Mouse (Mus musculus): Measurements from ENCODE around the gene Smarca4. TPM values are rescaled to one million over a fixed set of nuclear protein-coding genes. Genes with fewer than 3 reads are reported as not detected.

The Smarca4 gene
- polyA plus RNA-seq, 1 experiment from 2014 or later: 51.1 TPM

DNA sequence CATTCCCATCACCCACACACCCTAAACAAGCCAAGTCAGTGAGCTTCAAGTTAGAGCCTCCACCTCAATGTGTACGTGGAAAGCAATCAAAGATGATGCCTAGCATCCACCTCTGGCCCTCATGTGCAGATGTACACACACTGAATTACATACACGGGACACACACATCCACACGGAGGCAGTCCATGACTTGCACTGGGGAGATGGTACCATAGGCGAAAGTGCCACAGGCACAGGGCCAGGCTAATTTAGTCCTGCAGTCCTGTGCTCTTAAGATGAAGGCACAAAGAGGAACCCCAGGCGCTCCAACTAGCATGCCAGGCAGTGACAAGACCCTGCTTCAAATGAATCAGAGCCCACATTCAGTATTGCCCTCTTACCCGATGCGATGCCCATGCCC lies 87.5 kb downstream of the Smarca4 start:
- no peak for ATAC-seq (ENCODE audit: insufficient number of reproducible peaks, insufficient read depth, low FRiP score, low read depth)
- WGBS: 94% methylated on average over 7 of the region's 7 CpGs

DNA sequence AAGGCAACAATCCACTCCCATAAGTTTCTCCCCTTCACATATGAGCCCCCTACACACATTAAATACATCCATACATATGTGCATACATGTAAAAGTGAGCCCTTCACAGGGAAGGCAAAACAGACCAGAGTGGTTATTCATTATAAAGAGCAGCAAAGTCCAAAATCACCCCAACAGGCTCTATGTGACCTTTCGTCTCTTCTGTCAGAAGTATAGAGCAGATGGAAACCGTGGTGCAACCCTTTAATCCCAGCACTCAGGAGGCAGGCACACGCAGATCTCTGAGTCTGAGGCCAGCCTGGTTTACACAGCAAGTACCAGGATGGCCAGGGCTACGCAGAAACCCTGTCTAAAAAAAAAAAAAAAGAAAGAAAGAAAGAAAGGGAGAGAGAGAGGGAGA lies 90.1 kb downstream of the Smarca4 start:
- Histone ChIP-seq H3K4me1 (ENCODE audit: control insufficient read depth in 2 of 2, insufficient read depth in 2 of 2, low read length in 2 of 2) (no peaks in the 10 kb centered on the region), H3K9ac (ENCODE audit: low read length) (no peak overlapping the region), H3K9me3 (ENCODE audit: control insufficient read depth, low read length) (no peaks in the 10 kb centered on the region), H3K4me3 (ENCODE audit: control insufficient read depth in 1 of 2, insufficient read depth in 1 of 2, low read depth in 1 of 2, low read length in 2 of 2) (no peak overlapping the region), H3K36me3 (ENCODE audit: control insufficient read depth, insufficient read depth, low read length) (peaks cover 68% of the 10 kb centered on the region), H3K27ac (replicated peaks in 1 of 2; ENCODE audit: control insufficient read depth in 1 of 2, insufficient read depth in 1 of 2, low read depth in 2 of 2, low read length in 2 of 2) (no peak overlapping the region), H3K4me2 (ENCODE audit: low read length) (no peak overlapping the region), H3K27me3 (ENCODE audit: control insufficient read depth, insufficient read depth, low read length) (no peaks in the 10 kb centered on the region)
- WGBS: 80% methylated on average over 4 of the region's 4 CpGs
- ATAC-seq (ENCODE audit: insufficient number of reproducible peaks, insufficient read depth, low FRiP score, low read depth): no peak

More for the DNA sequence above, 87.5 kb downstream of the Smarca4 start:
- H3K27ac ChIP-seq (replicated peaks in 1 of 2; ENCODE audit: control insufficient read depth in 1 of 2, insufficient read depth in 1 of 2, low read depth in 2 of 2, low read length in 2 of 2): no peak overlapping the region
- H3K9me3 ChIP-seq (ENCODE audit: control insufficient read depth, low read length): no peaks in the 10 kb centered on the region
- H3K9ac ChIP-seq (ENCODE audit: low read length): no peak overlapping the region
- H3K4me3 ChIP-seq (ENCODE audit: control insufficient read depth in 1 of 2, insufficient read depth in 1 of 2, low read depth in 1 of 2, low read length in 2 of 2): no peak overlapping the region
- H3K36me3 ChIP-seq (ENCODE audit: control insufficient read depth, insufficient read depth, low read length): peaks cover 92% of the 10 kb centered on the region
- no peak overlapping the region for H3K4me2 ChIP-seq (ENCODE audit: low read length)
- H3K4me1 ChIP-seq (ENCODE audit: control insufficient read depth in 2 of 2, insufficient read depth in 2 of 2, low read length in 2 of 2): no peaks in the 10 kb centered on the region
- no peaks in the 10 kb centered on the region for H3K27me3 ChIP-seq (ENCODE audit: control insufficient read depth, insufficient read depth, low read length)

- H3K36me3 ChIP-seq (ENCODE audit: control insufficient read depth, insufficient read depth, low read length): peaks cover 61% of the 10 kb centered on the region
- no peak for ATAC-seq (ENCODE audit: insufficient number of reproducible peaks, insufficient read depth, low FRiP score, low read depth)
- 86% methylated on average over 8 of the region's 8 CpGs for WGBS
Measured at GRCm38 (mm10) chr9:21706586-21707265, 90.8 kb downstream of the Smarca4 start.

DNA sequence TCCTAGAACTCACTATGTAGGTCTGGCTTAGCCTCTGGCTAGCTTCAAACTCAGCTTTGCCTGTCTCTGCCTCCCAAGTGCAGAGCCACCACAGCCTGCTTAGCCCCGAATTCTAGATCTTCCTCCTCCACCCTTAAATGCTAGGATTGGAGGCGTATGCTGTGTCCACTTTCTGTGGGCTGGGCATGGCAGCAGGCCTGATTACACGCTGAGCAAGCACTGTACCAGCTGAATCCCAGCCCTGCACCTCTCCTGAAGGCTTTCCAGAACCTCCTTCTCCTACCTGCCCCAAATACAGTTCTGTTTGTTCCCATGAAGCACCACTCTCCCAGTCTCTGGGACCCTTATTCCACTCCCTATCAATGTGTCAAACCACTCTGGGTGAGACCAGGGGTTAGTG lies 93.4 kb downstream of the Smarca4 start:
- ATAC-seq (ENCODE audit: insufficient number of reproducible peaks, insufficient read depth, low FRiP score, low read depth): no peak
- Histone ChIP-seq H3K36me3 (ENCODE audit: control insufficient read depth, insufficient read depth, low read length) (peaks cover 35% of the 10 kb centered on the region), H3K27ac (replicated peaks in 1 of 2; ENCODE audit: control insufficient read depth in 1 of 2, insufficient read depth in 1 of 2, low read depth in 2 of 2, low read length in 2 of 2) (no peak overlapping the region), H3K9me3 (ENCODE audit: control insufficient read depth, low read length) (no peaks in the 10 kb centered on the region), H3K27me3 (ENCODE audit: control insufficient read depth, insufficient read depth, low read length) (no peaks in the 10 kb centered on the region), H3K4me1 (ENCODE audit: control insufficient read depth in 2 of 2, insufficient read depth in 2 of 2, low read length in 2 of 2) (no peaks in the 10 kb centered on the region), H3K4me3 (ENCODE audit: control insufficient read depth in 1 of 2, insufficient read depth in 1 of 2, low read depth in 1 of 2, low read length in 2 of 2) (no peak overlapping the region), H3K9ac (ENCODE audit: low read length) (no peak overlapping the region), H3K4me2 (ENCODE audit: low read length) (no peak overlapping the region)
- 93% methylated on average over 3 of the region's 3 CpGs for WGBS

More at GRCm38 (mm10) chr9:21706586-21707265, 90.8 kb downstream of the Smarca4 start:
- no peaks in the 10 kb centered on the region for H3K4me1 ChIP-seq (ENCODE audit: control insufficient read depth in 2 of 2, insufficient read depth in 2 of 2, low read length in 2 of 2)
- no peaks in the 10 kb centered on the region for H3K9me3 ChIP-seq (ENCODE audit: control insufficient read depth, low read length)
- no peaks in the 10 kb centered on the region for H3K27me3 ChIP-seq (ENCODE audit: control insufficient read depth, insufficient read depth, low read length)
- H3K4me2 ChIP-seq (ENCODE audit: low read length): no peak overlapping the region
- no peak overlapping the region for H3K27ac ChIP-seq (replicated peaks in 1 of 2; ENCODE audit: control insufficient read depth in 1 of 2, insufficient read depth in 1 of 2, low read depth in 2 of 2, low read length in 2 of 2)
- H3K9ac ChIP-seq (ENCODE audit: low read length): no peak overlapping the region
- no peak overlapping the region for H3K4me3 ChIP-seq (ENCODE audit: control insufficient read depth in 1 of 2, insufficient read depth in 1 of 2, low read depth in 1 of 2, low read length in 2 of 2)

DNA sequence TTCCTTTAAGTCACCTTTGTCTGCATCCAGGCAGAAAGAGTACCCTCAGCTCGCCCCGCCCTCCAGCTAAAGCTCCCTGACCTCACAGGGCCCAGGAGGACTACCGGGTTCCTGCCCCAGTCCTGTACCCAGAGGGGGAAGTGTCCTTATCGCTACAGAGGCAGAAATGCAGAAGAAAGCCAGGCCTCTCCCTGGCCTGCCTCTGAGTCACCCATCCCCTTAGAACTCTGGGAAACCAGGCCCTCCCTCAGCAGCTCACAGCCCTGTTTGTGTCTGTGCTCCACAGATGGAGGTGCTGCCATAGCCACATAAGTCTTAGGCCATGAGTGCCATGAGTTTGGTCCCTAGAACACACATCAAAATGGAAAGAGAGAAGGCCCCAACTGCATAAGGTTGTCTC lies 99.3 kb downstream of the Smarca4 start:
- H3K27me3 ChIP-seq (ENCODE audit: control insufficient read depth, insufficient read depth, low read length): no peaks in the 10 kb centered on the region
- H3K9me3 ChIP-seq (ENCODE audit: control insufficient read depth, low read length): no peaks in the 10 kb centered on the region
- peaks cover 3 to 10% of the 10 kb centered on the region in 2 experiments; a peak in 2 of 4 replicates for H3K4me1 ChIP-seq (ENCODE audit: control insufficient read depth in 2 of 2, insufficient read depth in 2 of 2, low read length in 2 of 2)
- ATAC-seq (ENCODE audit: insufficient number of reproducible peaks, insufficient read depth, low FRiP score, low read depth): peak; percentile 86
- no peak overlapping the region for H3K9ac ChIP-seq (ENCODE audit: low read length)
- WGBS: 21% methylated on average over 4 of the region's 4 CpGs
- H3K4me2 ChIP-seq (ENCODE audit: low read length): no peak overlapping the region
- H3K27ac ChIP-seq (replicated peaks in 1 of 2; ENCODE audit: control insufficient read depth in 1 of 2, insufficient read depth in 1 of 2, low read depth in 2 of 2, low read length in 2 of 2): peak overlapping the region; percentile 39 to 40
- no peaks in the 10 kb centered on the region for H3K36me3 ChIP-seq (ENCODE audit: control insufficient read depth, insufficient read depth, low read length)
- no peak overlapping the region for H3K4me3 ChIP-seq (ENCODE audit: control insufficient read depth in 1 of 2, insufficient read depth in 1 of 2, low read depth in 1 of 2, low read length in 2 of 2)

- no peaks in the 10 kb centered on the region for H3K36me3 ChIP-seq (ENCODE audit: control insufficient read depth, insufficient read depth, low read length)
- H3K4me1 ChIP-seq (ENCODE audit: control insufficient read depth in 2 of 2, insufficient read depth in 2 of 2, low read length in 2 of 2): peaks cover 11 to 16% of the 10 kb centered on the region in 2 experiments
- no peaks in the 10 kb centered on the region for H3K27me3 ChIP-seq (ENCODE audit: control insufficient read depth, insufficient read depth, low read length)
- no peak overlapping the region for H3K27ac ChIP-seq (replicated peaks in 1 of 2; ENCODE audit: control insufficient read depth in 1 of 2, insufficient read depth in 1 of 2, low read depth in 2 of 2, low read length in 2 of 2)
- no peak overlapping the region for H3K9ac ChIP-seq (ENCODE audit: low read length)
- 79% methylated on average over 2 of the region's 2 CpGs for WGBS
- H3K4me2 ChIP-seq (ENCODE audit: low read length): no peak overlapping the region
- no peak overlapping the region for H3K4me3 ChIP-seq (ENCODE audit: control insufficient read depth in 1 of 2, insufficient read depth in 1 of 2, low read depth in 1 of 2, low read length in 2 of 2)
- no peaks in the 10 kb centered on the region for H3K9me3 ChIP-seq (ENCODE audit: control insufficient read depth, low read length)
- no peak for ATAC-seq (ENCODE audit: insufficient number of reproducible peaks, insufficient read depth, low FRiP score, low read depth)
Measured at GRCm38 (mm10) chr9:21717015-21717414, 101.0 kb downstream of the Smarca4 start.

DNA sequence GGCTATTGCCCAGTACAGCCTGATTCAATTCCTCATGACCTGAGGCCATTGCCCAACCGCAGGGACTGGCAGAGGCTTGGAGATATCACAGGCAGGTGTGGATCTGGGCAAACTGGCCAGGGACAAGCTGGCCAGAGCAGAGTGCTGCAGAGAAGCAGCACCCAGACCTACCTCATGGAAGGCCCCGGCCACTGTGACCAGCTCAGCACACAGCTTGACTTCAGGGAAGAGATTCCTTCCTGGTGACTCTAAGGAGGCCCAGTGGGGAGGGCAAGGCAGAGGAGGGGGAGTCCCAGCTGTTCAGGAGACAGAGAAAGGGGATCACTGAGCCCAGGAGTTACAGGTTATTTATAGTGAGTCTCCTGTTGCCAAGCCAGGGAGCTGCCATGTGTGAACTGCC lies 105.1 kb downstream of the Smarca4 start:
- Histone ChIP-seq H3K36me3 (ENCODE audit: control insufficient read depth, insufficient read depth, low read length) (no peaks in the 10 kb centered on the region), H3K27ac (replicated peaks in 1 of 2; ENCODE audit: control insufficient read depth in 1 of 2, insufficient read depth in 1 of 2, low read depth in 2 of 2, low read length in 2 of 2) (peak overlapping the region; percentile 63 to 74), H3K9ac (ENCODE audit: low read length) (peak overlapping the region; percentile 47; the same call in 1 of the 2 replicates), H3K9me3 (ENCODE audit: control insufficient read depth, low read length) (no peaks in the 10 kb centered on the region), H3K27me3 (ENCODE audit: control insufficient read depth, insufficient read depth, low read length) (no peaks in the 10 kb centered on the region), H3K4me1 (ENCODE audit: control insufficient read depth in 2 of 2, insufficient read depth in 2 of 2, low read length in 2 of 2) (peaks cover 13 to 30% of the 10 kb centered on the region in 2 experiments), H3K4me3 (ENCODE audit: control insufficient read depth in 1 of 2, insufficient read depth in 1 of 2, low read depth in 1 of 2, low read length in 2 of 2) (no peak overlapping the region), H3K4me2 (ENCODE audit: low read length) (no peak overlapping the region)
- no peak for ATAC-seq (ENCODE audit: insufficient number of reproducible peaks, insufficient read depth, low FRiP score, low read depth)
- WGBS: 55% methylated on average over 2 of the region's 2 CpGs

Data from heart, embryonic 14.5 days (tissue).